Mouse (Mus musculus): ENCODE data around the gene Sec14l3.

GRCm38 (mm10) chr11:4113496-4113895, 48.9 kb downstream of the Sec14l3 start:
- TF ChIP-seq POLR2A (IDR thresholded peaks at IDR 0.05; ENCODE audit: borderline replicate concordance, low read depth, low read length) (no peak), CTCF (IDR thresholded peaks at IDR 0.05; ENCODE audit: low read depth, low read length) (no peak)
